Mouse (Mus musculus): ENCODE results near the gene Wdr18. TPM values are rescaled to one million over a fixed set of nuclear protein-coding genes. Genes with fewer than 3 reads are reported as not detected.

Gene Wdr18
- total and polyA plus RNA-seq, 3 experiments = 28.5 to 69.0 (median 34.6) TPM

GRCm38 (mm10) chr10:79984871-79985270 is 24.9 kb downstream of the Wdr18 start:
- peaks cover 9% of the 10 kb centered on the region; the same call in 1 of the 2 replicates for H3K27me3 ChIP-seq (ENCODE audit: insufficient read depth, low read length)
- no peak for TF ChIP-seq GATA1 (IDR thresholded peaks at IDR 0.05; ENCODE audit: borderline replicate concordance, low read length)
- no peak for TF ChIP-seq CTCF (IDR thresholded peaks at IDR 0.05; ENCODE audit: low read depth, low read length)
- no peak for TF ChIP-seq GATA2 (IDR thresholded peaks at IDR 0.05; ENCODE audit: borderline replicate concordance, low read depth, low read length)
- no peak for TF ChIP-seq POLR2AphosphoS5 (IDR thresholded peaks at IDR 0.05; ENCODE audit: insufficient replicate concordance, low read depth, low read length)
- no peak for TF ChIP-seq TAL1 (conservative IDR thresholded peaks at IDR 0.05; ENCODE audit: low read depth, low read length)
- H3K36me3 ChIP-seq (replicated peaks) = peaks cover 35% of the 10 kb centered on the region
- H3K9me3 ChIP-seq (replicated peaks) = no peaks in the 10 kb centered on the region
- ATAC-seq (ENCODE audit: extremely low read depth, insufficient number of reproducible peaks, low FRiP score, poor library complexity, severe bottlenecking) (peak; percentile 81), DNase-seq (ENCODE audit: low spot score) (peak; percentile 79)
- peaks cover 86% of the 10 kb centered on the region for H3K4me1 ChIP-seq (ENCODE audit: insufficient read depth, low read depth, low read length)
- peak overlapping the region; percentile 84 for H3K4me3 ChIP-seq (ENCODE audit: low read depth, low read length)

GRCm38 (mm10) chr10:79985334-79986231 is 25.6 kb downstream of the Wdr18 start:
- TF ChIP-seq CTCF (IDR thresholded peaks at IDR 0.05; ENCODE audit: low read depth, low read length) (no peak), POLR2AphosphoS5 (IDR thresholded peaks at IDR 0.05; ENCODE audit: insufficient replicate concordance, low read depth, low read length) (no peak), GATA2 (IDR thresholded peaks at IDR 0.05; ENCODE audit: borderline replicate concordance, low read depth, low read length) (no peak), GATA1 (IDR thresholded peaks at IDR 0.05; ENCODE audit: borderline replicate concordance, low read length) (no peak), TAL1 (conservative IDR thresholded peaks at IDR 0.05; ENCODE audit: low read depth, low read length) (no peak)
- ATAC-seq (ENCODE audit: extremely low read depth, insufficient number of reproducible peaks, low FRiP score, poor library complexity, severe bottlenecking) = no peak

GRCm38 (mm10) chr10:79986232-79986878 is 26.4 kb downstream of the Wdr18 start:
- DNase-seq (ENCODE audit: low spot score) = no peak
- Histone ChIP-seq H3K36me3 (replicated peaks) (peaks cover 24% of the 10 kb centered on the region), H3K9me3 (replicated peaks) (peaks cover 2% of the 10 kb centered on the region), H3K4me3 (ENCODE audit: low read depth, low read length) (peak overlapping the region; percentile 84), H3K27me3 (ENCODE audit: insufficient read depth, low read length) (peaks cover 11% of the 10 kb centered on the region; the same call in 1 of the 2 replicates), H3K4me1 (ENCODE audit: insufficient read depth, low read depth, low read length) (peaks cover 81% of the 10 kb centered on the region)
- ATAC-seq (ENCODE audit: extremely low read depth, insufficient number of reproducible peaks, low FRiP score, poor library complexity, severe bottlenecking) = no peak
- TF ChIP-seq GATA2 (IDR thresholded peaks at IDR 0.05; ENCODE audit: borderline replicate concordance, low read depth, low read length) (no peak), POLR2AphosphoS5 (IDR thresholded peaks at IDR 0.05; ENCODE audit: insufficient replicate concordance, low read depth, low read length) (no peak), CTCF (IDR thresholded peaks at IDR 0.05; ENCODE audit: low read depth, low read length) (no peak), GATA1 (IDR thresholded peaks at IDR 0.05; ENCODE audit: borderline replicate concordance, low read length) (no peak), TAL1 (conservative IDR thresholded peaks at IDR 0.05; ENCODE audit: low read depth, low read length) (no peak)

More at GRCm38 (mm10) chr10:79985334-79986231, 25.6 kb downstream of the Wdr18 start:
- DNase-seq (ENCODE audit: low spot score) = peak; percentile 47
- H3K4me3 ChIP-seq (ENCODE audit: low read depth, low read length) = peak overlapping the region; percentile 84
- H3K4me1 ChIP-seq (ENCODE audit: insufficient read depth, low read depth, low read length) = peaks cover 82% of the 10 kb centered on the region
- H3K36me3 ChIP-seq (replicated peaks) = peaks cover 28% of the 10 kb centered on the region
- H3K27me3 ChIP-seq (ENCODE audit: insufficient read depth, low read length) = peaks cover 11% of the 10 kb centered on the region; the same call in 1 of the 2 replicates
- H3K9me3 ChIP-seq (replicated peaks) = no peaks in the 10 kb centered on the region

GRCm38 (mm10) chr10:79986963-79987362 is 27.0 kb downstream of the Wdr18 start:
- ATAC-seq (ENCODE audit: extremely low read depth, insufficient number of reproducible peaks, low FRiP score, poor library complexity, severe bottlenecking) = peak; percentile 22; the same call in 1 of the 2 replicates
- H3K36me3 ChIP-seq (replicated peaks) = peaks cover 18% of the 10 kb centered on the region
- peaks cover 75% of the 10 kb centered on the region for H3K4me1 ChIP-seq (ENCODE audit: insufficient read depth, low read depth, low read length)
- no peak for TF ChIP-seq POLR2AphosphoS5 (IDR thresholded peaks at IDR 0.05; ENCODE audit: insufficient replicate concordance, low read depth, low read length)
- peak; percentile 89 for TF ChIP-seq CTCF (IDR thresholded peaks at IDR 0.05; ENCODE audit: low read depth, low read length)
- DNase-seq (ENCODE audit: low spot score) = peak; percentile 58
- H3K9me3 ChIP-seq (replicated peaks) = peaks cover 6% of the 10 kb centered on the region
- H3K27me3 ChIP-seq (ENCODE audit: insufficient read depth, low read length) = peaks cover 11% of the 10 kb centered on the region; the same call in 1 of the 2 replicates
- peak overlapping the region; percentile 54; the same call in 1 of the 2 replicates for H3K4me3 ChIP-seq (ENCODE audit: low read depth, low read length)

GRCm38 (mm10) chr10:79987771-79988505 is 28.0 kb downstream of the Wdr18 start:
- Histone ChIP-seq H3K4me1 (ENCODE audit: insufficient read depth, low read depth, low read length) (peaks cover 67% of the 10 kb centered on the region), H3K9me3 (replicated peaks) (peaks cover 12% of the 10 kb centered on the region), H3K36me3 (replicated peaks) (peaks cover 18% of the 10 kb centered on the region), H3K4me3 (ENCODE audit: low read depth, low read length) (peak overlapping the region; percentile 73), H3K27me3 (ENCODE audit: insufficient read depth, low read length) (peaks cover 11% of the 10 kb centered on the region; the same call in 1 of the 2 replicates)
- no peak for ATAC-seq (ENCODE audit: extremely low read depth, insufficient number of reproducible peaks, low FRiP score, poor library complexity, severe bottlenecking)
- TF ChIP-seq CTCF (IDR thresholded peaks at IDR 0.05; ENCODE audit: low read depth, low read length) = no peak
- no peak for TF ChIP-seq TAL1 (conservative IDR thresholded peaks at IDR 0.05; ENCODE audit: low read depth, low read length)
- TF ChIP-seq POLR2AphosphoS5 (IDR thresholded peaks at IDR 0.05; ENCODE audit: insufficient replicate concordance, low read depth, low read length) = no peak
- TF ChIP-seq GATA2 (IDR thresholded peaks at IDR 0.05; ENCODE audit: borderline replicate concordance, low read depth, low read length) = no peak
- no peak for TF ChIP-seq GATA1 (IDR thresholded peaks at IDR 0.05; ENCODE audit: borderline replicate concordance, low read length)
- DNase-seq (ENCODE audit: low spot score) = no peak

Measured in G1E (cell line).